Mouse (Mus musculus) C2C12 (cell line): Measurements from ENCODE around the gene Msh5.

Experiments used
- CTCF ChIP-seq: IDR thresholded peaks from one replicate; pipeline ENCODE4 v1.5.1; 2011; ENCODE audit not compliant: control insufficient read depth, insufficient read depth, insufficient read length
- MYOD1 ChIP-seq: IDR thresholded peaks from one replicate; pipeline ENCODE4 v1.6.1; 2011; ENCODE audit warnings: low read depth; ENCODE audit not compliant: control insufficient read depth, insufficient read length

DNA sequence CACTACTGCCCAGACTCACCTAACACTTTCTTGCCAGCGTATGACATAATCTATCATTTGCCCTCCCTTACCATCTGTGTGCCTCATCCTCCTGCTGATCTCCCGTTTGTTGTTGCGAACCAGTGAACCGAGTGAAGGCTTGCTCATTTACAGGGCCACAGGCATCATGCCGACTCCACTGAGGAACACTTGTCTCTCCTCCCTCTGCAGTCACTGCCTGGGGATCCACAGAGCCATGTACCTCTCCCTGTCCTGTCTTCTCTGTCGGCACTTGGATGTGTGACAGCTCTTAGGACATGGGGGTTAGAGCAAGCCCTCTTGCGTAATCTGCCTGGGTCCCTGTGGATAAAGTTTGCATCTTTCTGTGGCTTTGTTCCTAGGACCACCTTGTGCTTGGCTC, 37.0 kb downstream of the Msh5 start:
- TF ChIP-seq MYOD1, result no peak
- TF ChIP-seq CTCF, result no peak
